Mouse (Mus musculus) right cerebral cortex, postnatal 14 days (tissue): ENCODE results near the gene 2310057J18Rik.
"Not testable (repeated sequence)": the region's sequence is repeated elsewhere in the genome, so short reads cannot be mapped to it uniquely, and the experiment has no call there.

Source experiments
- DNase-seq: peaks from one replicate; pipeline ENCODE4 v3.0.0; 2022

The 2310057J18Rik gene

GRCm38 (mm10) chr10:28986203-28986602 lies at the start of gene 2310057J18Rik:
Gene 2310057J18Rik (minus strand): TSS chr10:28986303.
- no peak for DNase-seq

- DNase-seq, result not testable (repeated sequence)
Measured at GRCm38 (mm10) chr10:29029960-29030359, 43.9 kb upstream of the 2310057J18Rik start.

DNA sequence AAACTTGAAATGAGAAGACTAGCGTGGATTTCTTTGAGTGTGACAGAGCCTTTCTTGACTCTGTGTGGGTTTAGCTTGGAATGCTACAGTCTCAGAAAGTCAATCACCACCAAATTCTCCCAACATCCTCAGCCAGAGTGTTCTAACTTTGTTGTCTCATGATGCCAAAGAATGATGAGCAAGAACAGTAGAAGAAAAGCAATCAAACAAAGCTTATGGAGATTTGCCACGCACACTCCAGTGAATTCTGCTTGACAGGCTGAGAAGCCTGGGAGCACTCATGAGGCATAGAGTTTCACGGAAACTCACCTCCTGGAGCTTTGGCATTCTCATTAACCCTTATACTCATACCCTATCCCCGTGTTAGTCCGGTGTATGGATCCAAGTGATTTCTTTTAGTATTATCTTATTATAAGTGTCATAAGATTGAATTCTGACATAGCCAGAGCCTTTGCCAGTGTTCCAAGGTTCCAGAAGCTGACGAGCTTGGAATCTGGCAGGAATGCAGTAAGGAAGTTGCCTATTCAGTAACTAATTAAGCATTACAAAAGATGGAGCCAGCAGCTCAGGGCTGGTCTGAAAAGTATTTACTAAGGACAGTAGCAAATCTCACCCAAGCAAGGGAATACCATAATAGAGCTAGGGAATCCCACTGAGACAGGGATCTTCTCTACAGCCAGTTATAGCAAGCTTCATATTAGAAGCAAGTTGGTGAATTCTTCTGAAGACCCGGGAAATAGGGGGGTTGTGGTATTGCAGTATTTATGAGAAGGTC lies 33.6 kb upstream of the 2310057J18Rik start:
- DNase-seq, result no peak

DNA sequence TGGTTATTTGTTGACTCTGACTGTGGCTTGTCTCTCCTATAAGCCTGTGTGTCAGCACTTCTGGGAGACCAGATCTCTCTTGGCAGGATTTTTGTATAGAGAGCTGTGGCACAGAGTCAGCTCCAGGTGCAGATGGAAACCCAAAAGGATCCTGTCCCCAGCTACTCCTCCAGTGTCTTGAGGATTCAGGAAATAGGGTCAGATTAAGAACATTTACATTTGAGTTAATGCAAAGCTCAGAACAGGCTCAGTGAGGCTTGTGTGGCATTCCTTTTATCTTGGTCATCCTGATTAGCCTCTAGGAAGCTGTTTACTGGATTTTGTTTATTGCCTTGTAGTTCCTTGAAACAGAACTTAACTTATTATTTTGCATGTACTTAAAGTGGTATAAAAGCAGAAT lies 11.7 kb upstream of the 2310057J18Rik start:
- DNase-seq, result no peak

- DNase-seq, result no peak
Measured at GRCm38 (mm10) chr10:28988990-28989389, 2.9 kb upstream of the 2310057J18Rik start.

DNA sequence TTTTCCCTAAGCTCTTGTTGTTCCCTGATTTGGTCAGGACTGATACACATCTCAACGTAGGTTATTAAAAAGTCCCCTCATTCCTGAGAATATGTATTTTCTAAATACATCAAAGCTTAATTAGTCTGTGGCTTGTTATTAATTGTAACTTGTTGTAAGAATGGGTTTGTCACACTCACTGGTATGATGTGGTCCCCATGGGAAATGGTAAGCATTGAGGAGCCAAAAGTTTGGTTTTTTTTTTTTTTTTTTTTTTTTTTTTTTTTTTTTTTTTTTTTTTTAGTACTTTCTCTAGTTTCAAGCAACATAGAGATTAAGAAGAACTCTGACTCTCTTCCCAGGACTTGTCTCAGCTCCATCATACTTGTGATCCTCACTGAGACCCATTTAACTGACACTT lies 17.9 kb downstream of the 2310057J18Rik start:
- no peak for DNase-seq

- DNase-seq, result peak; percentile 76
Measured at GRCm38 (mm10) chr10:28955138-28955537, 31.0 kb downstream of the 2310057J18Rik start.

GRCm38 (mm10) chr10:28954515-28954914 lies 31.6 kb downstream of the 2310057J18Rik start:
- no peak for DNase-seq
